Mouse (Mus musculus) mesoderm, embryonic 11.5 days (tissue): ENCODE measurements around the gene Atf7ip.
"Not testable (repeated sequence)": the region's sequence is repeated elsewhere in the genome, so short reads cannot be mapped to it uniquely, and the experiment has no call there.

Experiments
- DNase-seq: peaks from one replicate; pipeline ENCODE4 v3.0.0-alpha.2; 2012; ENCODE audit warnings: low read depth, low spot score

Atf7ip gene

DNA sequence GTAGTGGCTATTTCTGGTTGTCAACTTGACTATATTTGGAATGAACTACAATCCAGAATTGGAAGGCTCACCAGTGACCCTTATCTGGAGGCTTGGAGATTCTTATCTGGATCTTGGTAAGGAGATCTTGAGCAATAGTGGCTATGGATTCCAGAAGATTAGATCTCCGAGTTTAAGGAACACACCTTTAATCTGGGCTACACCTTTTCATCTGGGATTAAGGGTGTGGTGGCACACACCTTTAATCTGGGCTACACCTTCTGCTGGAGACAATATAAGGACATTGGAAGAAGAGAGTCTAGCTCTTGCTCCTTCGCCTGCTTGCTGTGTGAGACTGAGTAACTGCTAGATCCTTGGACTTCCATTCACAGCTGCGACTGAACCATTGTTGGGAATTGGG lies at the start of gene Atf7ip:
Atf7ip (plus strand) TSS at position 301 of the 400 bp plus-strand sequence.
- not testable (repeated sequence) for DNase-seq

DNA sequence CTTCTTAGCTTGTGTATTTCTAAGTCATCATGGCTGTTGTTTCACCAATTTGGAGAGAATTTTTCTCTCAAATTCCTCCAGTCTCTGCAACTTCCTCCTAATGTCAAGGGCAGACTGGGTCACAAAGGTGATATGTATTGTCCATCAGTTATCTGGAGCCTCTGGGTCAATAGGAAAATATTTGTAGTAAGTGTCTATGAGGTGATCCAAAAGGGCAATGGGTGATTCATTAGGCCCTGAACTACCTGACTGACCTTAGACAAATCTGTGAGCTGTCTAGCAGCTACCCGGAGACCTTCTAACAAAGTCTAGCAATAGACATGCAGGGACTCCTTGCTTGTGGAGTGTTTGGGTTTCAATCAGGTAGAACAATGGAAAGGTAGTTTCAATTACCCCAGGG lies 49.7 kb upstream of the Atf7ip start:
- DNase-seq, result no peak

DNA sequence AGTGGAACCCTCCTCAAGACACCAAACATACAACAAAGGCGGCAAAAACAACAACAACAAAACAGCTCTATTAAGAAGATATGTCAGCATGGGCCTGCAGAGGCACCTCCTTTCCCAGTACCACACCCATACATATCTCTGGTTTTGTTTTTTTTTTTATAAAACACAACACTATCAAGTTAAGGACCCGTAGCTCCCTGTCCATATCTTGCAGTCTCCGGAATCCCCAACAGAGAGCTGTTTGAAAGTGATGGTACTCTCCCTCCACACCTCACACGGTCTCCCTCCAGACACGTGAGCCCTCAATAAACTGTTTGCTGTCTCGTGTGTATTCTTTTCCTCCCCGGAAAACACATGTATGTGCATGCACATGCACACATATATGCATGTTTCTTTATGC lies 46.8 kb upstream of the Atf7ip start:
- DNase-seq, result no peak

DNA sequence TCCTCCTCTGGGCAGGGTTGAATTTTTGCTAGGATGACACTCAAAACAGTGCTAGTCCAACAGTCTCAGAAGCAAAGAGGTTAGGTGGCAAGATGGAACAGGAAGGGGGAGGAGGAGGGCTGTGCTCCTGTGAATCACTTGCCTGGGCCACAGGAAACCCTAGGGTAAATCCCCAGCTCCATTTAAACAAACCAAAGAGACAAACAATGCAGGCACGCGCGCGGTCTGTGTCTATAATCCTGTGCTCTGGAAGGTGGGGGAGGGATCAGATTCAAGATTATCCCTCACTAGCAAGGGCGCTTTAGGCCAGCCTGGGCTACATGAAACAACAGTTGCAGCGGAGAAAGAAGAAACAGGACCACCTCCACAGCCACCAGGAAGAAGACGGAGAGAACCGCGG lies 42.5 kb upstream of the Atf7ip start:
- DNase-seq, result no peak

DNA sequence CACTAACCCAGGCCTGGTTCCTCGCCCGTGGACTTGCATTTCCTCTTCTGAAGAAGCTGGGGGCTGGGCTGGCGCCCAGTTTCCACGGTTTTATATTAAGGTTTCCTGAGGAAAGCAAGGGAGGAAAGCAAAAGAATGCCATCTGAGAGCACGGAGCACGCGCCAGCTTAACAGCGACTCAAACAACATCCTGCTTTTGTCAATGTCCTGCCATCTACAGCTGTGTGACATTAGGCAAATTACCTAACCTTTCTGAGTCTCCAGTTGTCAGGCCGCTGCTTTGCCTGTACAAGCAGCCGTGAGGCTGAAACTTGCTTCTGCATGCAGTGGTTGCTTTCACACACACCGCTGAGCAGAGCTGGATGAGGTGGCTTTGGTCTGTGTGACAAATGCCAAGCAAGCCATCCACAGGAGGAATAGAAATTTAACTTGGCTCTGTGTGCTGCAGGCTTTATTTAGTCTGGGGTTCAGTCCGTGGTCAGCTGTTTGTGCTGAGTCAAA lies 41.8 kb upstream of the Atf7ip start:
- no peak for DNase-seq

DNA sequence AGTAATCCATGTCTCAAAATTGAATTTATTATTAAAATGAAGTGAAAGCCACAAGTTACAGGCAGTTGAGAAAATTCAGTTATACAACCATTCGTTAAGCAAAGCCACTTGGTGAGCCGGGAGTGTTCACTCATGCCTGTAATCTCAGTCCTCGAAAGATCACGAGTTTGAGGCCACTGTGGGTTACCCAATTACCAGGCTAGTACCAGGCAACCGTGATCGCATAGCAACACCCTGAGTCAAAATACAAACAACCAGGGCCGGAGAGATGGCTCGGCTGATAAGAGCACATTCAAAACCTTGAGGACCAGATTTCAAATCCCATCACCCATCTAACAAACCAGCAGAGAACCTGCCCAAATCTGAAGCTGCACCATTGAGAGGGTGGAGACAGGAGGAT lies 40.9 kb upstream of the Atf7ip start:
- DNase-seq, result no peak

DNA sequence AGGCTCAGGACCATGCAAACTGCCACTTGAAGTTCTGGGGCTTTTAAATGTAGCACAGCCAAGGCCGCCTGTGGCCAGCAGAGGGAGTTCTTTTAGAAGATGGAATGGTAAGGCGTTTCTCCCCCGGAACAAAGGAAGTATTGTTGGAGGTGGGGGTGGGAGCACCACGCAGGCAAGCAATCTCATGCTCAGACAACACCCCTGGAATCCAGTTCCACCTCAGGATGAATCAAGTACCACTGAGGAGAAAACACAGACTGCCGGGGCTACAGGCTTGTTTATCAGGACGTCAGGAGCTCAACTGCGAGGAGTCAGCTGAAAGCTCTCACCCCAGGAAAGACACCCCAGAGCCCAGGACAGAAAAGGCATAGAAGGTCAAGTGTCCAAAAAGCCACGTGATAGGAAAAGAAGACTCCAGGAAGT lies 40.0 kb upstream of the Atf7ip start:
- peak; percentile 71 for DNase-seq

DNA sequence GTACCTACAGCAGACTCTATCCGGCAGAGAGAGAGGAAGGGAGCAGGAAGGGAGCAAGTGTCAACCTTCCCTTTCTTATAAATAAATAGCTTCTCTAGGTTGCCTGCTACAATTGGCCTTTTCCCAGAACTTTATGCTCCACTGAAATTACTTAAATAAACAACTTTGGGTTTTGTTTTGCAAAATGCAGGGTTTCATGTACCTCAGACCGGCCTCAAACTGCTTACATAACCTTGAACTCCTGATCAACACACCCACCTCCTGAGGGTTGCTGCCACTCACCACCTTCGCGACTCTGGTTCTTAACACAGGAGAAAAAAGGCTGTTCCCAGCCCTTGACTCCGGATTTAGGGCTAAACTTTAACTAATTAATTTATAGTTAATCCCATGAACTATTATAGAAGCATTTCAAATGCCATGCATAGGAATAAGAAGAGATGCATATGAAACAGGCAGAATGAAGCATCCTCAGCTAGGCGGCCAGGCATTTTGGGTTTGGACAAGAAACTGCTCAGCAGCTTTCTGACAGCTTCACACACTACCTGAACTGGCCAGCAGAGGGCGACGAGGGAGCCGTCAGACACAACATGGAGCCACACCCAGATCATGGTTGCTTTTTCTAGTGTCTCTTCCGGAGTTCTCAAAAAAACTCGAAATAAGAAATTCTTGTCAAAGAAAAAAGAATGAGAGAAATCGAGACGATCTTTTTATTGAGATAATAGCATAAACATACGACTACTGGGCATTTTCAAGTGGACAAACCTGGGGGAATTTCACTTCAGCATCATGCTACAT lies 38.8 kb upstream of the Atf7ip start:
- peak; percentile 73 for DNase-seq

DNA sequence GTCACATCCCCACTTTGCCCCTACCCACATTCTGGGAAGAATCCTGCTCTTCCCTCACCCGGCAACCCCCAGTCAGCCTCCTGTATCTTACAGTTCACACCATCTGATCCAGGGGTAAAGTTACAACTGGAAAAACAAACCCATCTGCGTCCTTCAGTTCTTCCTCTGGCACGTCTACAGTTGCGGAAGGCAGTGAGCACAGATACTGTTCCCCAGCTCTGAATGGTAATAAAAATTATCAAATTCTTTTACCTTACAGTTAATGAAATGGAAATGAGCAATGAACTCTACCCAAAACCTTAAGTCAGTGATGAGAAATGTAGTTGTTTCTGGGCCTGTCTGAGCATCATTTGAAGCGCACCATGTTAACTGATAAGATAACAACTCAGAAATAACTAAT lies 38.1 kb upstream of the Atf7ip start:
- DNase-seq, result no peak

DNA sequence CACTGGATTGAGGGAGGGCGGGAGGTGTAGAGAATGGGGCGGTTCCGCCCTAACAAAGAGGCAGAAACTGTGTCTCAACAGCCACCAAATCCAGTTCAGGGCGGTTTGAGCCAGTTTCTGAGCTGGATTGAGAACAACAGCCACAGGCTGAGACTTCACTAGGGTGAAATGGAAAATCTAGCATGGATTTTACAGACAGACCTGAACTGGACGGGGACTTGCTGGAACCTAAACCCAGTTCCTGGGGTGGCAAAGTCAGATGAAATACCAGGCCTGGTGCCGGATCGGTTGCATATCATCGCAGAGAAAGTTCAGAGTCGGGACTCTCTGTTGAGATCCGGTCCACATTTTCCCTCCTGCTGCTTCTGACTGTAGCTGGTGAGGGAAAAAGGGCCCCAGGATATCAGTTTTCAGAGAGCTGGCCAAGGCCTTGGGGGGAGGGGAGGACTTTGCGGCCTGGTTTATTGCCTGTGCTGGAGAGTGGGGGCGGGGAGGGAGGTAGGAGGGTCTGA lies 37.5 kb upstream of the Atf7ip start:
- peak; percentile 97 for DNase-seq

DNA sequence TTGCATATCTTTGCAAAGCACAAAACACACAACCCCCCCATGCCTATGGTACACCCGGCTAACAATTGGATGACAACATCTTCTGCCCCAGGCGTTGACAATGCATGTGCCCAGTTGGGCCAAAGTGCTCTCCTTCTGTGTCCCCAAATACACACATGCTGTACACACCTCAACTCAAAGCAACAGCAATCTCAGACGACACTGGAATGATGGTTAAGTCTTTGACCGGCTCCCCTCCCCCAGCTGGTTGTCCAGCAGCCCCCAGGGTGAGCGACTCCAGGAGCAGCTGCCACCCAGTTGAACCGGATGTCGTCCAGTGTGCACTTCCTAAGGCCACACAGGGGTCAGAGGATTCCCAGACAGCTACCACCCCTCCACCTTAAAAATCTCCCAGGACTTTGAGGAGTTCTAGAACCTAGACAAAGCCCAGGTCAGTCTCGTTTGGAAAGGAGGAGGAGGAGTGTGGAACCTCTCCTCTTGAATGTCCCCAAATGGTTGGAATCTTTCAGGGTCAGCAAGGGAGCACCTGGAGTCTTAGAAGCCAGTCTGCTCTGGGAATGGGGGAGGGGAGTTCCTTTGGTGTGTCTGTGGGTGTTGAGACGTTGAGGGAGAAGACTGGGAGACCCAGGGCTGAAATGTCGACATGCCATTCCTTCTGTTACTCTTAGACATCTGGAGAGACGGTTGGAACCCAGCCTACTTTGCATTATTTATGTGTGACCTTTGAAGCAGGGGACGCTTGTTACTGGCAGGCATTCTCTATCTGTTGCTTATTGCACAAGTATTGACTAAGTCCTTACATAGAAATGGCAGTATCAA lies 36.8 kb upstream of the Atf7ip start:
- DNase-seq, result peak; percentile 58

DNA sequence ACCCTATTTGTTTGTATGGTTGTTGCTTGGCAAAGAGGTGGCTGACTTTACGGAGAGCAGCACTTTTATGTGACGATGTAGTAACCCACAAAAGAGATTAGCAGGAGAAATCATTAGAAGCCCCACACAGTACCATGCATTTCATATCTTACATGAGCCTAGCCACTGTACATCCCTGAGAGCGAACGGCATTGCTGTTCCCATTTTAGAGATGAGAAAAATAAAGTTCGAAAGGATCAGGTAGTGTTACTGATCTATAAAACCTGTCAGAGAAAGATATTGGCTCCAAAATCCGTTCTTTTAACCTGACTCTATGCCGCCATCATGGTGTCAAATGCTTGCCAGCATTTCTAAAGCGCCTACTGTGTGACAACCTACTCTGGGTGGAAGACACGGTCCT lies 36.2 kb upstream of the Atf7ip start:
- DNase-seq, result no peak

DNA sequence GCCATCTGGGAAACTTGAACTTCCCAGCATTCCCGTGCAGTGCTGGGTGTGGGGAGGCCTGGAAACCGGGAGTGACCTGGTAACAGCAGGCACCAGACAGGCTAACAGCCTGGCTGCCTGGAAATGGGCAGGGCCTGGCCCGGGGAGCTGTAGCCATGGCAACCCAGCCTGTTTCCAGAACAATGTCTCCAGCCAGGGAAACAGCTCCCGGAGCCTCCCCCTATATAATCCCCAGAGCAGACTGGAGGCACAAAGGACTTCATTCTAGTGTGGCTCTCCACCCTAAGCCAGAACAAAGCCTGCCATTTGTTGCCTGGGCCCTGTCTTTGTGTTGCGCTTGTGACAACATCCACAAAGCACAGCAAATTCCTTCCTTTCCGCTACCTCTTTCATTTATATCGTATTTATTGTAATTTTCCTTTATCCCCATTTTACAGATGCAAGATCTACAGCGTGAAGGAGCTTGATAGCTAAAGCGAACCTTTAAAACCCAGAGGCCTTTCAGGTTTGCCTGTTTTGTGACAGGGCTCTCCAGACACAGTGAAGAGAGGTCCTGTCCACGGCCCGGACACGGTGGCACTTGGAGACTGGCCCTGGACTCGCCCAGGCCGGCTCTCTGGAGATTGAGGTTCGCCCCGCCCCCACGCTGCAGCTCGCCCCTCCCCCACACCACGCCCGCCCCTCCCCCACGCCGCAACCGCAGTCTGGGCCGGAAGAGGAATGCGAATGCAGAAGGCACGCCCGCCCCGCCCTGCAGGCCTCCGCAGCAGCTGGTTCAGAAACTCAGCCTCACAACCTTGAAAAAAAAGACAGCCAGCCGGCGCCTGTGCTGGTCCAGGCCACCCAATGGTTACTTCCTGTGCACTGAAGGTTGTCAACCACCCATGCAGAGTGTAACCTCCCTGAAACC lies 35.4 kb upstream of the Atf7ip start:
- peak; percentile 95 for DNase-seq

DNA sequence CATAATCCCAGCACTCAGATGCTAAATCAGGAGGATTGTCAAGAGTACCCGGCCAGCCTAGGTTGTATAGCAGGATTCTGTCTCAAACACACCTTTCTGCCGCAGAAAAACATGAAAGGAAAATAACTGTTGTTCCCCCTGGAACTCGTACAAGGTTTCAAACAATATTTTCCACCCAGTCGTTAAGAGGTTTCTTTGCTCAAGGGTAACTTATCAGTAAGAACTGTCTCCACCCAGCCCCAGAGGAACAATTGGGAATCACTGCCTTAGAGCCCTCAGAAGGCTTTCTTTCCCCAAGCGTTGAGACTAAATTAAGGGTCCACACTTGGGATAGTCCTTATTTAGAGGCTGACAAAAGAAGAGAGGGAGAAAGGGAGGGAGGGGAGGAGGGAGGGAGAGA lies 34.4 kb upstream of the Atf7ip start:
- no peak for DNase-seq

DNA sequence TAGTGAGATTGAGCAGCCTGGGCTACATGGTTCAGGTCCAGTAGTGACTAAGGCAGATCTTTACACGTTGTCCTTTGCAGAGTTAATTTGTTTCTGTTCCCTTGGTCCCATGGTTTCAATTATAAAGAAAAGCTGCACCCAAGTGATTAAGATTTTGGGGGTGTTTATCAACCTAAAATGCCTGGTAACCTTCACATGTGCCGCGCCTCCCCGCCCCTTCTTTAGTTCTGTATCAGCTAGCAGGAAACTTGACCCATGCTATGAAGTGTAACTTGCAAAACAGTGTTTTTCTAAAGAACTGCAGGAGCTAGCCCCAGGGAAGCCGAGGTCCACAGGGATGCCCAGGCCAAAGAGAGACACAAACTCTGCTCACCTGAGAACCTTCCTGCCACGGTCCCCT lies 33.2 kb upstream of the Atf7ip start:
- no peak for DNase-seq

DNA sequence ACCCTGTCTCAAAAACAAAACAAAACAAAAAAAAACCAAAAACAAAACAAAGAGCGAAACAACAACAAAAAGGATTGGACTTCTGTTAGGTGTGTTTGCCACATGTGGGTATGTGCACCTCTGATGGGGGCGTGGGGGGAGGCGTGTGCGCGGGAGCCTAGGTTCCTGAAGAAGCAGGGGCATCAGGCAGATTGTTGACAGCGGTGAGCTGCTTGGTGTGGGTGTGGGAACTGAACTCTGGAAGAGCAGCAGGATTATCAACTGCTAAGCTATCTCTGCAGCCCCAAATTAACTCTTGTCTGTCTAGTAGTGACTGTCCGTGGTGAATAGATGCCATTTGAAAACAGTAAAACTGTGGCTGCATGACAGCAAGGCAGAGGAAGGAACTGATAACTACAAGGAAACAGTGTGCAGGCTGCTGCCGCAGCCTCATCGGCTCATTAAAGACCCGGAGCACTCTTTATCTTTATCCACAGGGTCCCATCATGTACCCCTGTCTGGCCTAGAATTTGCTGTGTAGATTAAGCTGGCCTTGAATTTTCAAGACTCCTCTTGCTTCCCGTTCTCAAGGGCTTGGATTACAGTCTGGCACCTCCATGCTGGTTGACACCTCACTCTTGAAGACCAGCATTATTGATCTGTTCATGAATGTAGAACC lies 32.4 kb upstream of the Atf7ip start:
- DNase-seq, result no peak

DNA sequence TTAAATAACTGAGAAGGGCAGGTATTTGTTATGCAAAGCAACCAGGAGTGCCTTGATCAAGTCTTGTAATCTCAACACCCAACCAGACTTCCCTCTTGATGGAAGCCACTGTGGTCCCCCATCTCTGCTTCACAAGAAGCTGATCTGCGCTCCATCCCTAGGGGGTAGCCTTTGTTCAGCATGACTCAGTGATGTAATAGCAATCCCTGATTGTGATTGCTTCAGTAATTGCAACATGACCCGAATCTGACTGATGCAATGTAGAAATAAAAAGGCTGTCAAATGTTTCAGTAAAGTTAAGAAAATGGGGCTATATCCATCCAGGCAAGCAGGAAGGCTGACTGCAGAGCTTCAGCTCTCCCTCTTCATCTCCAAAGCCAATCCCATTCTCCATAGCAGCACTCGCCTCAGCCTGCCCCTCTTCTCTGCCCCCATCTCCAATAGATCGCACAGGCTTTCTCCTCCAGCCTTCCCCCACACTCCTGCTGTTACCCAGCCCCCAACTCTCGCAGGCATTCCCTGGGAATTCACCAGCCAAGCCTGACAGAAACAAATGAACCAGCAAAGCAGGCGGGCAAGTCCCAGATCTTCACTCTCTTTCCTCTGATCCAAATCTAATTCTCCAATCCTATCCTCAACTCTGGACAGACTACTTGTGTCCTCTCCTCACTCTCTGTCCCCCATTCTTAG lies 30.7 kb upstream of the Atf7ip start:
- DNase-seq, result no peak

DNA sequence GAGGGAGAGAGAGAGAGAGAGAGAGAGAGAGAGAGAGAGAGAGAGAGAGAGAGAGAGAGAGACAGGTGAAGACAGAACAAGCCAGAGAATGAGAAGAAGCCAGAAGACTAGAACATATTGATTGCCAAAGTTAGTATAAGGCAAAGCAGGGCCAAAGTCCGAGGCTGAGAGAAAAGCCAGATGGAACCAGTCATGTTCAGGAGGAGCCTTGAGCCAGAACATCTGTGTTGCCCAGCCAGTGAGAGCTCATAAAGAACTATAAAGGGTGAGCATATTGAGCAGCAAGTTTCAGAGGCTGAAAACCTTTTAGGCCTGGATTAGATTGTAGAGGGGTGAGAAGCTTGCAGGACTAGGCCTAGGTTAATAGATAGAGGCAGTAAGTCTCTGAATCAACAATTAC lies 28.1 kb upstream of the Atf7ip start:
- no peak for DNase-seq

DNA sequence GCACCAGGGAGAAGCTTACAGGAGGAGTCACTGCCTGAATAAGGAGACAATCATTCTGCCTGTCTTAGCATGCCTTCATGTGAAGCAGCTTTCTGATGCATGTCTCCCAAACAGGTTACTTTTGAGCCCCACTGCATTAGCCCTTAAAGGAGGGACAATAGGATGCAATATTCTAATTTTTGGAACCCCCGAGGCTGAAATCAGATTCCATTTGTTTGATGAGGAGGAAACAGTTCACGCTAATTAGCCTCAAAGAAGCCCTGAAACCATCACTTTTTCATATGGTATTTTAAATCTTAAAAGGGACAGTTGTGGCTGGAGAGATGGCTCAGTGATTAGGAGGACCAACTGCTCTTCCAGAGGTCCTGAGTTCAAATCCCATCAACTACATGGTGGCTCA lies 22.4 kb upstream of the Atf7ip start:
- no peak for DNase-seq

DNA sequence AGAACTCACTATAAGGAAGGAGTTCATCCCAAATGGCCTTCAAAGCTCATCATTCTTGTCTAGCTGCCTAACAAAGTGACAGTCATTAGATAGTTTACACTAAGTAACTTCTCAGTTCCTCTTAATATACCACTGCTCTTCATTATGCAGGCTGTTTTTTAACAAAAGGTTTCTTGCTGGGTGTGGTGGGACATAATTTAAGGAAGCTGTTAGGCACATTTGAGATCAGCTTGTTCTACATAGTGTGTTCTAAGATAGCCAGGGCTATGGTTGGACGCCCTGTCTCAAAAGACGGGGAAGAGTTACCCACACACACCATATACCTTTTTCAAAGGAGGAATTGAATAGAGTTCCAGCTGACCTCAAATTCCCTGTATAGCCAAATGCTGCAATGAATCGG lies 21.9 kb upstream of the Atf7ip start:
- no peak for DNase-seq
